Mouse (Mus musculus): ENCODE results near the gene Rilp.

DNA sequence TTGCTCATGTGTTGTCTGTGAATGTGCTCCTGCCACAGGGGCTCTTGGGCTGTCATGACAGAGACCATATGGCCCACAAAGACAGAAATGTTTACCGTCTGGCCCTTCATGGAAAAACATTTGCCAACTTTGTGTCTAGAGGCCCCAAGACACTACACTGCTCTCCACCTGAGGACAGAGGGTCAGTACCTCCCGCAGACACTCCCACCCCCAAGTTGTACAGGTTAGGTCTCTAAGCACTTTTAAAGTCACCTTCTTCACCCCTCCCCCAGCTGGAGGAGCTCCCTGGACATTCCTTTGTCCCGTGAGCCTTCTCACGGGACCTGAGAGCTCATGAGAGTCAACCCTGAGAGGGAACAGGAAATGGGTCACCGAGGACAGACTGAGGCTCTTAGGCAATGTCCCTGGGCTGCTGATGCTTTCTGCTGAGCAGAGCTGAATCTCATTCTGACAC is 39.8 kb downstream of the Rilp start:
- no peak for TF ChIP-seq CTCF (conservative IDR thresholded peaks at IDR 0.05; ENCODE audit: low read length)
- TF ChIP-seq NANOG (IDR thresholded peaks at IDR 0.05; ENCODE audit: borderline replicate concordance, low read length): no peak

All from E14TG2a.4 (cell line).